Mouse (Mus musculus) adrenal gland, postnatal 25 days (tissue): ENCODE measurements around the gene Gm32742. TPM values are rescaled to one million over a fixed set of nuclear protein-coding genes. Genes with fewer than 3 reads are reported as not detected.

ENCODE experiments used
- microRNA-seq, 2 experiments: library from miRNA; unstranded; fragments of <30 nt; microRNA quantifications; one replicate each; pipeline ENCODE4 v1.2.0; 2021
- total RNA-seq: library from RNA; stranded (reverse); gene quantifications from 2 replicates; pipeline ENCODE4 v1.2.3, GENCODE M21; 2021

Gene Gm32742
- total RNA-seq, 1 experiment from 2014 or later: not detected

Small RNA genes within 50 kb of the gene (microRNA-seq; reads per million reads assigned to microRNA genes)
- gene Mir34b: 62.4 to 77.2 reads per million in 2 experiments
- 1,885 to 1,942 reads per million in 2 experiments for gene Mir34c

Other genes with a start within 250 kb of the Gm32742 start
- gene Sik2, start 156.4 kb downstream of the Gm32742 start, total RNA-seq: 61.0 and 78.5 TPM in 2 replicates
- not detected in 2 replicates for gene Btg4, start 104.6 kb downstream of the Gm32742 start, total RNA-seq
- 6.5 and 6.6 TPM in 2 replicates for gene Layn, start 88.4 kb downstream of the Gm32742 start, total RNA-seq
- 0.46 TPM in 1 of 2 replicates, not detected in the other for gene 4833427G06Rik, start 63.4 kb downstream of the Gm32742 start, total RNA-seq
- gene Pou2af1, start 48.2 kb upstream of the Gm32742 start, total RNA-seq: 0.18 TPM in 1 of 2 replicates, not detected in the other
- gene Colca2, start 113.1 kb upstream of the Gm32742 start, total RNA-seq: 2.7 and 3.6 TPM in 2 replicates
- gene 1810046K07Rik, start 163.4 kb upstream of the Gm32742 start, total RNA-seq: not detected in 2 replicates